Mouse (Mus musculus): Measurements from ENCODE around the gene Ssbp3.
A peak's percentile ranks its signal among the peaks of the same experiment; 100 is the strongest.

Ssbp3 gene

DNA sequence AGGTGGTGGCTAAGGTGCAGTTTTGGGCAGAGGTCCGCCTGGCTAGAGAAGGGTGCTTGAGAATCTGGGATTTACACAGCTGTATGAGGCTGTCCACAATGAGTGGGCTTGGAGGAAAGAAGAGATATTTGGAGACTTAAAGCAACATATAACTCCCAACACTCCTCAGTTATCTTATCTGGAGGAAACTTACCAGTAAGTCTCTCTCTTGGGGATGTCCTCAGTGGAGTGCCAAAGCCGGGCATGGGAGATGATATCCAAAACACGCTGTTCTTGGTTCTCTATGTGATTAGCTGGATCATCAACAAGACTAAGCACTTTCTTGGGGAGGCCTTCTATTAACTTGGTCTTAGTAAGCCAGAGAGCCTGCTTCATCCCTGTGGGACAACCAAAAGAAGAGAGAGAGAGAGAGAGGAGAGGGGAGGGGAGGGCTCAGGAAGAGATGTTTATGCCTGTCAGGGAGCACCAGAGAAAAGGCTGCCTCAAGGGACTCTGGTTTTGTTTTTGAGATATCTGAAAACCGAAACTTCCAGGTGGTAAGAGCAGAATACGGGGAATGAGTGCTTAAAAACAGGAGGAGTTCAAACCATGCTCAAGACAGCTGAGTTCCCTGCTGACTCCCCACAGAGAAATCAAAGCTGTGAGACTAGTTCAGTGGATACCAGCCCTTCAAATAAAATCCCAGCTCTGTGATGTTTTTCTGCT is 154.0 kb downstream of the Ssbp3 start:
- DNase-seq, result no peak

DNA sequence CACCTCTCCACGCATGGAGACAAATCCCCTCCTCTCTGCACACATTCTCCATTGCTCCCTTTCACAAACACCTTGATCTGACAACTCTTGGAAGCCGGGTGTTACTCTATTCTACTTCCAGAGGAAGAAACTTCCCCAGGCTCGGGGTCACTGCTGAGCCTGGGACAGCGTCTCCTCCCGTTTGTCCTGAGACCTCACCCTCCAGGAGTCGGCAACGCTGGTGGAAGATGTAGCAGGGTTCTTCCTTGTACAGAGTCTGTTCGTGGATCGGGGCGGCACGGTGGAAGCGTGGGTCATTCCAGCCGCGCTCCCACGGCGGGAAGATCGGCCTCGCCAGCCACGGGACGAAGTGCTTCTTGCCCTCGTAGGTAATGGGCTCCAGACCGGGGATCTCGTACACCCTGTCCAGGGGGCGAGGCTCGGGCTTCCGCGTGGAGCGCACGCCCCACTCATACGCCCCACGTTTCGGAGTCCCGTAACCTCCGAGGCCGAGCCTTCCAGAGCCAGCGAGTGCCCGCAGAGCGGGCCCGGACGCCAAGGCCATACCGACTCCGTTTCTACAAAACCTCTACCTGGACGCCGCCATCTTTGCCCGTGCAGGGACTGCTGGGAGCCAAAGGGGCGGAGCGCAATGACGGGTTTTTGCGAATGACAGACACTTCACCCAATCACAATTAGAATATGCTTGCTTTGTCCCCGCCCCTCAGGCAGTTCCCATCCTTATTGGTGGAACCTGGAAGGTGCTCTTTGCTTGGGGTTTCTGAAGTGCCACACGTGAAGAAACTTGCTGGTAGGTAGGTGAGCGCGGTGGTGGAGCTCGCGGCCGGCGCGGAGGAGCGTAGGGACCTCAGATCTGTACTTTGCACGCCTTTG is 156.0 kb downstream of the Ssbp3 start, which contains the start of the genes Mrpl37 and Cyb5rl:
Mrpl37 (minus strand) TSS at position 617 of the 873 bp plus-strand sequence.
Cyb5rl (plus strand) TSS at position 737 of the 873 bp plus-strand sequence.
- peak; percentile 98 for DNase-seq

DNA sequence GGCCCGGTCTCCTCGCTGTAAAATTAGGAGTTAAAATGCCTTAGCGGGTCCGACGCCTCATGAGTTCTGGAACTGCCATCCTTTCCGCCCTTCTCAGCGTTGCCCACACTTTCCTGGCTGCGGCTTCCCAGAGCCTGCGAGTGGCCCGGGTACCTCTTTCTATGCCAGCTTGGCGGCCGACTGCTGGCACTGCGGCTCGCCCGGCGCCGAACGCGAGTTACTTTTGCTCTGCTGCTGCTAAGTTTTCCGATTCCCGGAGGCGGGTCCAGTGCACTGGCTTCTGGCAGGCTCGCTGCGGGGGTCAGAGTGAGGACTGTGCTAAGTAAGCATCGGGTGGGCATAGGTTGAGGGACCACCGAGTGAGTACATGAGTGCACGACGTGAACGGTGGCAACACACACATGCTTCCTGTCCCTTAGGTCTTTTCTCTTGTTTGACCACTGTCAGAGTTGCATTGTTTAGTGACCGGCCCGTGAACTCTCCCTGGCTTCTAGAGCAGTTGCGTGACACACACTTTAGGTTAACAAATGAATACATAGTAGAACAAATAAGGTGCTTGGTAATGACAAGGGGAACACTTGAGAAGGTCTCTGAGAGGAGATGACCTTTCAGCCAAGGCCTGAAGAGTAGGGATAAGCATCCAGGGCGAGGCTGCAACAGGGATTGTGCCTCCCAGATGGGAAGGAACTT is 156.8 kb downstream of the Ssbp3 start:
- peak; percentile 43 for DNase-seq

DNA sequence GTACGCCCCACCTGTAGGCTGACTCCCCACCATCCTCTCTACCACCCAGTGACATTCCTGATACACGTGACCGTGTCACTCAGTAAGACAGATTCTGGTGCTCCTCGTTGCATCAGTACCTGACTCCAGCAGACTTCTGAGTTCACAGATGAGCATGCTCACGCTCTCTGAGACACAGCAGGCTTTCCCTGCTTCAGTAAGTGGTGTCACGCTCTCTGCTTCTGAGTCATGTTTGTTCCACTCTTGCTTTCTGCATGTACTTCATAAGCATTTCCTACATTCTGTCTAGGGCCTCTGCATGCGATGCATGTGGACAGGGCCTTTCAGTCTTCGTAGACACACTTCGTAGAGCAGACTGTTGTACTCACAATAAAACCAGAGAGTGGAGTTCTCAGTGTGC is 161.8 kb downstream of the Ssbp3 start:
- DNase-seq, result no peak

DNA sequence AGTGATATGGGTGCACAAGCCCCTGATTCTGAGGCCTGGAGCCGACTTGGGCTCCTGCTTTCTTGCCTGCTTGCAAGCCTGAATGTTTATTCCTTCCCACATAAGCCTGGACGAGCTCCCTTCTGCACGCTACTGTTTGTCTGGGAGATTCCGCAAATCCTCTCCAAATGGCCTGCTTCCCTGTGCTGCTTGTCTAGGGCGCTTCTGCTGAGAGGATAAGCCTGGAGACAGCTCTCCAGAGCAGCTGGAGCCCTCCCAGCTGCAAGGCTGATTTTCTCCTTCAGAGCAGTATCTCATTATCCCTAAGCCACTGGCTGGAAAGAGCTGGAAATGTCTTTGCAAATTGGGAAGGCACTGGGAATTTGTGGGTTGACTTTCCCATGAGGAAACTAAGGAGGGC is 165.0 kb downstream of the Ssbp3 start:
- DNase-seq, result no peak

DNA sequence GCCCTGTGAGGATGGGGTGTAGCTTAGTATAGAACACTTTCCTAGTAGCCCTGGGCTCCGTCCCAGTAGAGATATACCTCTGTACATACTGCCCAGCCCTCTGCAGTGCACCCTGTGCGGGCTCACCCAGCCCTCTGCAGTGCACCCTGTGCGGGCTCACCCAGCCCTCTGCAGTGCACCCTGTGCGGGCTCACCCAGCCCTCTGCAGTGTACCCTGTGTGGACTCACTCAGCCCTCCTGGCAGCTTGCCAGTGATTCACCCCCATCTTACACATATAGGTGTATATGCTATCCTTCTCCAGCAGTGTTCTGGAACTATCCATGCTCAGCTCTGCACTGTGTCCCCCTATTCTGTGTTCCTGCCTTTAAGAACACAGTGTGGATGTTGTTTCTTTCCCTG is 168.4 kb downstream of the Ssbp3 start:
- DNase-seq, result no peak

DNA sequence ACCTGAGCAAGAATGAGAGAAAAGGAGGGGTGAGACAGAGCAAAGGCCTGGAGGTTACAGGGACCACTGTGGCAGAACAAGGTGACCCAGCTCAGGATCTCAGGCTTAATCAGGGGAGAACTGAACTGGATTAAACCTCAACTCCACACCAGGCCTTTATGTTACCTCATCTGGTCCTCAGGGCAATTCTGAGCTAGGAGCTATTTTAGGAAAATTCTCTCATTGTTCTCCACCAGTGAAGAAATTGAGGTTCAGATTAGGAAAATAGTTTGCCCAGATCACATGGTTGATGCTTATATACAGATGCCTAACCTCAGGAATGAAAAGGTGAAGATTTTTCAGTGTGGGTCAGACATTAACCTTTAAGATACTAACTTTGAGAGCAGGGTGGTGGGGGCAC is 169.2 kb downstream of the Ssbp3 start:
- no peak for DNase-seq

DNA sequence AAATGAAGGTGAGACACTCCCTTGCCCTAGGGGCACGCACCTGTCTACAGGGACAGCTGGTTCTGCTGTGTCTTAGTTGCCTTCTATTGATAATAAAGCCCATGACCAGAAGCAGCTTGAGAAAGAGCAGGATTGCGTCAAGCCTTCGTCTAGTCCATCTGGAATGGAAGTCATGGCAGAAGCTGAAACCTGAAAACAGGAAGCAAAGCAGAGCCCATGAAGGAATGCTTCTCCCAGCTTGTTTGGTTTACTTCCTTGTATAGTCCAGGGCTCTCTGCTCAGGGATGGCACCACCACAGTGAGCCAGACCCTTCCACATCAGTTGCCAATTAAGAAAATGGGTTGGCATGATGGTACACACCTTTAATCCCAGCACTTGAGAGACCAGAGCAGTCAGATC is 171.7 kb downstream of the Ssbp3 start:
- no peak for DNase-seq

DNA sequence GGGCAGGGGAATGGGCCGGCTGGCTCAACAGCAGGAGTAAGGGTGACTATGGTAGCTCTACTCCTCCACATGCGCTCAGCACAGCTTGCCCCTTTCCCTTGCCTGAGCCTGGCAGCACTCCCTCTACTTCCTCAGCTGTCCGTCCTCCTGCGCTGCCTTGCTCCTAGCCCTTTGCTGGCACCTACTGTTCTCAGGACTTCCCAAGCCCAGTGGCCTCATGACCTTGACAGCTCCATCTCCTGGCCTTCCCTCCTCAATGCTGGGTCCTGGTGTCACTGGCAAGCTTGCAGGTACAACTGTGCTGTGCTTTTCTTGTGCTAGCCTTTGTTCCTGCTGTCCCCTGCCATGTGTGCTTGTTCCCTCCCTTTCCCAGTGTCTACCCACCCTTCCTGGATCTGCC is 172.6 kb downstream of the Ssbp3 start:
- no peak for DNase-seq

DNA sequence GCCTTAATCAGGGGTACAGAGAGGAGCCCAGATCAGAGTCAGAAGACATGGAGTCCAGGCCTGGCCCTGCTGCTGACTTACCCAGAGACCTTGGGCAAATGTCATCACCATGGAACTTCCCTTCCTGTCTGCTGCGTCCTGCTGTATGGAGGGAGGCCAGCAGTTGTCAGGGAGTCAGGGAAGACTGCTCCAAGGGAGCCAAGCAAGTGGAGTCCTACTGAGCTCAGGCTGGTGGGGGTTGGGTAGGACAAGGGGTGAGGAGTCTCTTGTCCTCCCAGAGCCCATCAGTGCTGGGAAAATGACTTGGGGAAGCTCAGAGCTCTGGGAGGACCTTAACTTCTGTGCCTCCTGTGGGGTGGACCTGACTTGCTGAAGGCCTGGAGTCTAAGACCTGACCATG is 173.8 kb downstream of the Ssbp3 start:
- no peak for DNase-seq

DNA sequence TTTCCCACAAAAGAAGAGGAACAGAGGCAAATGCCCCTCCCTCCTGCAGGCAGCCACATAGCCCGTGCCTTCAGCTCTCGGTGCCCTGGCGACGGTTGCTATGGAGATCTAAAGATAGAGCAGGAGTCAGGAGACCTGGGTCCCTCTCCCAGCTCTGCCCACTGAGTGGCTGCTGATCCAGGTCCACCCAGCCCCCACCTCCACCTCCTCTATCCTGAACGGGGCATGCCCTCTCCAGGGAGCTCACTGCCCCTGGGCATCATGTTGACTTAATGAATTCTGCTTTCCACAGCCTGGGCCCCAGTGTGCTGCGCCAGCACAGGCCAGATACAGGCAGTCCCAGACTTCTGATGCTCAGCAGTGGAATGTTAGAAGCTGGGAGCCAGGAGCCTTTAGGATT is 174.4 kb downstream of the Ssbp3 start:
- no peak for DNase-seq

DNA sequence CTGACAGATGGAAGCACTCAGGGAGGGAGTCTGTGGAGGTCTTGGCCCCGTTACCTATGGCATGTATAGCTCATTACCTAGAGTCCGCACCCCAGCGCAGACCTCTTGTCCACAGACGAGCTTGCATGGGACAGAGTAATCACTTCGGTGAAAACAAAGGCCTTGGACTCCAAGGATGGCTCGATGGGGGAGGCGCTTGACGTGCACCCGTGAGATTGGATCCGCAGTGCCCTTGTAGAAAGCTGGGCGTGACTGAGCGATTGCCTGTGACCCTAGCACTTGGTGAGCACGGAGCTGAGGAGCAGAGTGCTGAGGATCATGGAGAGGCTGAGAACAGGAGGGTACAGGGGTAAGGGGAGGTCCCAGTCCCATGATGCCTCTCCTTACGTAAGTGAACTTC is 181.2 kb downstream of the Ssbp3 start:
- no peak for DNase-seq

DNA sequence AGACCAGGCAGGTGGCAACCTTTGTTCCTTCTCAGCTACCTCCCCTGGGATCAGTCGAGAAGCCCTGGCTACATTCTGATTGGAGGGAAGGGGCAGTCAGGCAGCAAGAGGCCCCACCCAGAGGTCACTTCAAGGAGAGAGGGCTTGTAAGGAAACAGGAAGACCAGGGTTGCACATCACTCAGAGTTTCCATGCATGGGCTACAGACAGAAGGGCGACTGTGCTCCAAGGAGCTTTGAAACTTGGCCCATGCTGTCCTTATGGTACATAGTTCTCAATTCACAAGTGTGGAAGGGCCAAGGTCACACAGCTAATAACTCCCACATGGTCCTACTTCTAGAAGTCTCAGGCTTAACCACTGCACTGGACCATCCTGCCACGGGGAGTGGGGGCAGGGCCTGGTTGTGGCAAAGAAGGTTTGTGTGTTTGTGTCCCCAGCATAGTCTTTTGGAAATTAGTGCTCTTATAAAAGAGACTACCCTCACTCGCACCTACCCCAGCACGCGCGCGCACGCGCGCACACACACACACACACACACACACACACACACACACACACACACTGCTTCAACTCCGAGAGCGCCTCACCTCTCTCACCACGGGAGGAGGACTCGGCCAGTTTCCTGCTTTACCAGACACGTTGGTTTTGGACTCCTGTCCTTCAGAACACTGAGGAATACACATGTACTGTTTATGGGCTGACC is 184.1 kb downstream of the Ssbp3 start:
- DNase-seq, result no peak

DNA sequence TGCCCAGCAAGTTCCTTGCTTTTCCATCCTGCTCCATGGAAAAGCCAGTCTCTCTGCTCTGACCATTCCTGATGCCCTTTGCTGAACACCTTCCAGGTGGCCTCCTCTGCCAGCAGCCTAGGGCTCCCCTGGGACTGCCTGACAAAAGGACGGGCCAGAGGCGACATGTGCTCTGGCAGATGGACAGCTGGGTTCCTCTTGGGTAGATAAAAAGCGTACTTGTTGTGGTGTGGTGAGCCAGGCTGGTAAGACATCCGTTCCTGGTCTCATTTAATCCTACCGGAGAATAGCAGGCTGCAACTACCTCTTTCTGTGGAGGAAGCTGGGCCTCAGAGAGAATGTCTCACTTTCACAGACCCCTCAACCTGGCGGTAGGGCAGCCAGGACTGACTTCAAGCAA is 185.5 kb downstream of the Ssbp3 start:
- peak; percentile 30 for DNase-seq

DNA sequence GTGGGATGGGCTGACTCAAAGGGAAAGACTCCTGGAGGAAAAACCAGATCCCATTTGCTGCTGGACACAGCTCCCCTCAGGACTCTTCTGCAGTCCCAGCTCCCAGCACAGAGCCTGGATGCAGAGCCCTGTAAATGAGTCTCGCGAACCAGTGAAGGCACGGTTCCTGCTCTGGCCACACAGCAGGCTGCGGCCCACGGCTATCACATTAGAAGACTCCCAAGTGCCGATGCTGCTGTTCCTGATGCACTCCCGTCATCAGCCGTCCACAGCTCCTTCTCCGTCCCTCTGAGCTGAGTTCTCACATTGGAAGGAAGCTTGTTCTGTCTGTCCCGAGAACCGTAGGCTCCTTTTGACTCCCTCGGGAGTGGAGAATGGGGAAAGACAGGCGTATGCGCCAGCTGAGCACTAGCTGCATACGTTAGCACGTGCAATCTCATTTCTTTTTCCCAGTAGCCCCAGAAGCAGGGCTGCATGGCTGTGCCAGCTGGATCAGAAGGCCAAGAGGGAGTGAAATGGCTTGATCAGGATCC is 186.4 kb downstream of the Ssbp3 start, which contains the start of gene Cdcp2:
Cdcp2 (plus strand) TSS at position 51 of the 533 bp plus-strand sequence.
- DNase-seq, result no peak

DNA sequence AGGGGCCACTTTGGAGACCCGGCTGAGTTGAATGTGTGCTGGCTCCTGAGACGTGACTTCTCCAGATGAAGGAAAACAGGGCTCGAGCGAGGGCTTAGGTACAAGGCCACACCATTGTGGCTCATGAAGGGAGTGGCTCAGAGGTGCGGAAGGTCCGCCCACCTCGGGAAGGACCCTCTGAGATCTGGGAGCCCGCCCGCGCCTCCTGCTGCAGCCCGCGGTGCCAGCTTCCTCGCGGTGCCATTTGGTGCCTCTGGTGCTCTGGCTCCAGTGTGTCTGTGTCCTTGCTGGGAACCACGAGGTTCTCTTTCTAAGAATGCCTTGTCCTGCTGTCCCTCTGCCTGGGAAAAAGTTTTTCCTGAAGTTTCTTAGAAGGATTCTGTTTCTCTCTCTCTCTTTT is 187.4 kb downstream of the Ssbp3 start:
- no peak for DNase-seq

DNA sequence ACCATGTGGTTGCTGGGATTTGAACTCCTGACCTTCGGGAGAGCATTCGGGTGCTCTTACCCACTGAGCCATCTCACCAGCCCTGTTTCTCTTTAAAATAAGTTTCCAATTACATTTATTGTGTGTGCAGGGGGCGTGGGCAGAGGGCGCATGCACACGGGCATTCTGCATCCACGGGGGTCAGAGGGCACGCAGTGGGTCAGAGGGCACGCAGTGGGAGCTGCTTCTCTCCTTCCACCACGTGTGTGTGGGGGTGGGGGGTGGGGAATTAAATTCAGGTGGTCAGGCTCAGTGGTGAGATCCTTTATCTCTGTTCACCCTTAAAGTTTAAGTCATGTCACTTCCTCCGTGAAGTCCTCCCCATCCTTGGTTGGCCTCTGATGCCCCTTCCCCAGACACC is 187.9 kb downstream of the Ssbp3 start:
- no peak for DNase-seq

DNA sequence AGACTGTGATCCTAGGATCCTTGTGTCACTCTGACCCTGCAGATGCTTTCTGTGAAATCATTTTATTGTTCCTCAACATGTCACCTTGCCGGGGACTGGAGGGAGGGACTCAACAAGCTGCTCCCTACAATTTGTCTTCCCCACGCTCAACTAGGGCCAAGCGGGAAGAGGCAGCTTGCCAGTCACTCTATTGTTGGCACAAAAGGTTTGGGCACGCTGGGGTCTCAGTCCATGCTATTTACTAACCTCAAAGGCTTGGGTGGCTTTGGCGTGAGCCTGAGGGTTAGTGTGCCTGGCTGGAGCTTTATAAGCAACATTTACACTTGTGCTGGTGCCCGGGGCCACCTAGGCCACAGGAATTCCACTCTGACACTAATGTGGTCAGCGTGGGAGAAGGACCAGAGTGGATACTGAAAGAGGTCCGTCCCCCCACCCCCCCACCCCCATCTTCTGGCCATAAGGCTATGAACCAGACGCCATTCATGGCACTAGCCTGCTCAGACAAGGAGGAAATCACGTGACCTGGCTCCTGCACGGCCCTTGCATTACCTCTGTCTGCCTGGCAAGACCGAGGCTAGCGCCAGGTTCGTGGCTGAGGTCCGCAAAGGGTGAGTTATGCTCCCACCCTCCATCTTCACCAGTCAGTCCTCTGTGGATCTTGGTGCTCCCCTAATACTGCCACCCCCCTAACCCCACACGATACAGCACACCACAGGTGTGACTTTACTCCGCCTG is 188.5 kb downstream of the Ssbp3 start:
- DNase-seq, result no peak

Measured in cerebellum, adult 9-10 months (tissue).